Mouse (Mus musculus) layer of hippocampus, adult 9-11 months (tissue): ENCODE measurements around the gene Kmt2d.
A peak's percentile ranks its signal among the peaks of the same experiment; 100 is the strongest.
"Not testable (repeated sequence)": the region's sequence is repeated elsewhere in the genome, so short reads cannot be mapped to it uniquely, and the experiment has no call there.

Source experiments
- DNase-seq: peaks from one replicate; pipeline ENCODE4 v3.0.0; 2022

Gene Kmt2d

DNA sequence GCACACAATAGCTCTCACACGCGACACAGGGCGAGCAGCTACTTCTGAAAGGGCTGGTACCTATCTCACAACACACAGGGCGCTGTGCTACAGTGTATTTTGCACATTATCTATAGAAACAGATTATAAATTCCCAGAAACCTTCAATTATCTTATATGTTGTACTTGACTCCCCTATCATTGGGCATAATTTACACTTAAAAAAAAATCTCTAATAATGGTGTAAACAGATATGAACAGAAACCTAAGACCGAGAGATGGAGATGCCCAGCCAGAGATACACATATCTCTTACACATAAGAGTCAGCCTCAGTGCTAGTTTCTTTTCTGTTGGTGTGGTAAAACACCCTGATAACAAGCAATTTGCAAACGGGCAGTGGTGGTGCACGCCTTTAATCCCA, 43.4 kb downstream of the Kmt2d start:
- no peak for DNase-seq

DNA sequence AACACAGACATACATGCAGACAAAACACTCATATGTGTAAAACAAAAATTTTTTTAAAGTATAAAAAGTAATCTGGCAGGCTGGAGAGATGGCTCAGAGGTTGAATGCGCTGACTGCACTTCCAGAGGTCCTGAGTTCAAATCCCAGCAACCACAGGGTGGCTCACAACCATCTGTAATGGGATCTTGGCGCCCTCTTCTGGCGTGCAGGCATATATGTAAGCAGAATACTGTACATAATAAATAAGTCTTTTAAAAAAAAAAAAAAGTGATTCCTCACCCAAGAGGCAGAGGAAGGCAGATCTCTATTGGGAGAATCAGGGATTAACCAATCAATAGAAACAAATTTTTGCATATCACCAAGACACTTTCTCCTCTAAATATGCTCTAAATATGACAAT, 47.6 kb downstream of the Kmt2d start:
- no peak for DNase-seq

DNA sequence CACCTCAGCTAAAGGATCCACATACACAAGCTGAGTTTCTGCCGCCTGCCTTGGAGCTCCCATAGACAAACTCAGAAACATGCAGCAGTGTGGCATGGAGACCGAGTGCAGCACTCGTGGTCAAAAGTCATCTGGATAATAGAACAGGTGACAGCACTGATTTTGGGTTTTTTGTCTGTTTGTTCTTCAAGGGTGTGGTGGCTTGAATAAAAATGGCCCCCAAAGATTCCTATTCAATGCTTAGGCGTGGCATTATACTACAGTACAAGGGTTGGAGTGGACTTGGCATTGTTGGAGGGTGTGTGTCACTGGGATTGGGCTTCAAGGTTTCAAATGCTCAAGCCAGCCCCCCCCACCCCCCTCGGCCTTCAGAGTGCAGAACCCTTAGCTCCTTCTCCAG, 48.9 kb downstream of the Kmt2d start:
- DNase-seq, result no peak

DNA sequence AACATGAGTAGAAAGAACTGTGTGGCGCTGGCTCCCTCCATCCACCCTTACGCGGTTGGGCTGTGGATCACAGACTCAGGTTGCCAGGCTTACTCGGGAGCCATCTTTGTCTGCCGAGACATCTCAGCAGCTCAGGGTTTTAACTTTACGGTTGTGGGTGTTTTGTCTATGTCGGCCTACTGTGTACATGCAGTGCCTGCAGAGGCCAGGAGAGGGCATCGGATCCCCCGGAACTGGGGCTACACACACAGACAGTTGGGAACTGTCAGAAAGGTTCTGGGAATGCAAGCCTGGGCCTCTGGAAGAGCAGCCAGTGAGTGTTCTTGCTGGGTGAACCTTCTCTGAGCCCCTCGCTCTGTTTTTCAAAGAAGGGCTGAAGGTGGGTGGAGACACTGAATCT, 49.6 kb downstream of the Kmt2d start:
- DNase-seq, result no peak

DNA sequence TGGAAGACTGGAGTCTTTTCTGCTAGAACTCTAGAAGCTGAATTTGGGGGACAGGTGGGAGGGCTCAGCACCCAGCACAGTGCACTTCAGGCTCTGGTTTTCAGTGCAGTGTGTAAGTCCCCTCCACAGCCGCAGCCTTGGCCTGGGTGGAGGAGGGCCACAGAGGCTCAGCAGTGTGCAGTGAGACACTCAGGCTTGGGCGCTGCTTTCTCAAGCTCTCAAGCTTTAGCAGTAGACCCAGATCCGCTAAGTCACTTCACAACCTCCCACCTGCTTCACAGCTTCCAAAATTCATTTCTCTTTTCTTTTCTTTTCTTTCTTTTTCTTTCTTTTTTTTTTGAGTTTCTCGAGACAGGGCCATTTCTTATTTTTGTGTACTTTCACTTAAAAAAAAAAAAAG, 50.1 kb downstream of the Kmt2d start:
- DNase-seq, result no peak

DNA sequence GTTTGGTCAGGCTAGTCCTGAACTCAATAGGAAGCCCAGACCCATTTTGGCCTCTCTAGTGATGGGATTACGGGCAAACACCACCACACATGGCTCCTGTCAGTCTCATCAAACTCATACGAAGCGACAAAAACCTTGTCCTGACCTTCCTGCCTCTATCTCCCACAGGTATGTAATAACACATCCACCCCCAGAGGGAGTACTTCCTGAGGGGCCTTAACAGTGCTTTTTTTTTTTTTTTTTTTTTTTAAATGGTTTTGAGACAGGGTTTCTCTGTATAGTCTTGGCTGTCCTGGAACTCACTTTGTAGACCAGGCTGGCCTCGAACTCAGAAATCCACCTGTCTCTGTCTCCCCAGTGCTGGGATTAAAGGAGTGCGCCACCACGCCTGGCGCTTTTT, 52.8 kb downstream of the Kmt2d start:
- DNase-seq, result no peak

DNA sequence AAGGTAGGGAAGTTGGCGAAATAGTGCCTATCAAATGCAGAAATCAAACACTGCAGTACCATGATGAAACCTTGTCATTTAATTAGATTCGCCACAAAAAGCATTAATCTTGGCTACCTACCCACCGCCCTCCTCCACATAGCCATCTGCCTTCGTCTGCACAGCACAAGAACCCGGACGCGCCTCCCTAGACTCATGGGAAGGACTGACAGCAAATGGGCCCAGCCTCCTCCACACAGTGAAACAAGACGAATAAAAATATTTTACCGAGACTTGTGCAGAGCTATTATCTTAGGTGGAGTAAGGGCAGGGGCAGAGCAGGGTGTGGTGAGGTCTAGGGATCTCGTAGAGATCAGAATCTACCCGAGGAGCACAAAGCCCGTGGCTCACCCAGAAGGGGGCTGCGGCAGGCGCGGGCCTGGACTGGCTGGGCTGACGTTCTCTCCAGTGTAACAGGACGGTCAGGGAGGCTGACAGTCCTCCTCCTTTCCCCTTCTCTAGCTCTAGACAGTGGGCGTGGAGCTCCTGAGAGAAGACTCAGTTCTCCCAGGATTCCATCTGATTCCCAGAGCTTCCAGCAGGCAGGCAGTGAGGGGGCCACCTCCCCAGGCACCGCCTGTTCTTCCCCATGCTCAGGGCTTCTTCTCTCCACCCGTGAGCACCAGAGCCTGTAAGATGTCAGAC, 58.1 kb downstream of the Kmt2d start:
- DNase-seq, result peak; percentile 93

DNA sequence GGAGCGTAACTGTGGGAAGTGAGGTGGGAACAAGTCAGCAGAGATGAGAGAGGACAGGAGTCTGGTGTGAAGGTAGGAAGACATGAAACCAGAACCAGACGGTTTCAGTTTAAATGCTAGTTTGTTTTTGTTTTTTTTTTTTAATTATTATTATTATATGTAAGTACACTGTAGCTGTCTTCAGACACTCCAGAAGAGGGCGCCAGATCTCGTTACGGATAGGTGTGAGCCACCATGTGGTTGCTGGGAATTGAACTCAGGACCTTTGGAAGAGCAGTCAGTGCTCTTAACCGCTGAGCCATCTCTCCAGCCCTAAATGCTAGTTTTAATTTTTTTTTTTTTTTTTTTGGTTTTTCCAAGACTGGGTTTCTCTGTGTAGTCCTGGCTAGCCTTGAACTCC, 60.8 kb downstream of the Kmt2d start:
- not testable (repeated sequence) for DNase-seq

DNA sequence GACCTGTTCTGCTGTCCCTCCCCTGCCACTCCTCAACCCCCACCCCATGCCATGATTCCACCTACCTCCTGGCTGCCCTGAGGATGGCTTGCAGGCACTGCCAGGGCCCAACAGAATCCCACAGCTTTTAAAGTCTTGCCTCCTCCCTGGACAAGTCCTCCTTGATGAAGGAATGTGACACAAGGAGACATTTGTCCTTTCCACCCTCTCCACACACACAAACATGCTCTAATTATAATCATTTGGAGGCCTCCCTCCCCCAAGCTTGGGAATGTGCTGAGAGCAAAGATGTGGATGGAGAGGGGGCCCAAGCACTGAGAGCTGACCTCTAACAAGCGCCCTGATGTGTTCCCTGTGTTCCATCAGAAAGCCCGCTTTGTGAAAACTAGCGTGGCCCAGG, 61.6 kb downstream of the Kmt2d start, which contains the start of gene Ddn:
Gene Ddn, minus strand, starts transcription at position 101 of the 400 bp plus-strand sequence.
- DNase-seq, result no peak

DNA sequence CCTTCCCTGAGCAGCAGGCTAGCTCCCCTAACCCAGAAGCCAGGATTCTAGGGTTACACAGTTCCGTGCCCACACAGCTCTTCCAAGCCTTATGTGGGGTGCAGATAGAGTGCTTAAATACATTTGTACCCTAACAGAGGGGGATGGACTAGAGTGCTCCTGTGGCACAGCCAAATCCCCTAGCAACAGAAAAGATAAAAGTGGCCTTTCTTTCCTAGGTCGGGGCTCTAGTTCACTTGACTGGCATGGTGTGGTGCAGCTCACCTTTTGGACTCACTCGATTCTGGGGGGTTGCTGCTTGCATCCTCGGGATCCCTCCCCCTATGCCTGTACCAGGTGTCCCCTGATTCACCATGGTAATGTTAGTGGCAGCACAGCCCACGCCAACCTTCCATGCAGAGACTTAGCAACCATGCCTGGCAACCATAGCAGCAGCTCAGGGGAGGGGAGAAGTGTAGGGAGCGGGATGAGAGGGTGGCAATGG, 62.3 kb downstream of the Kmt2d start:
- DNase-seq, result peak; percentile 96

DNA sequence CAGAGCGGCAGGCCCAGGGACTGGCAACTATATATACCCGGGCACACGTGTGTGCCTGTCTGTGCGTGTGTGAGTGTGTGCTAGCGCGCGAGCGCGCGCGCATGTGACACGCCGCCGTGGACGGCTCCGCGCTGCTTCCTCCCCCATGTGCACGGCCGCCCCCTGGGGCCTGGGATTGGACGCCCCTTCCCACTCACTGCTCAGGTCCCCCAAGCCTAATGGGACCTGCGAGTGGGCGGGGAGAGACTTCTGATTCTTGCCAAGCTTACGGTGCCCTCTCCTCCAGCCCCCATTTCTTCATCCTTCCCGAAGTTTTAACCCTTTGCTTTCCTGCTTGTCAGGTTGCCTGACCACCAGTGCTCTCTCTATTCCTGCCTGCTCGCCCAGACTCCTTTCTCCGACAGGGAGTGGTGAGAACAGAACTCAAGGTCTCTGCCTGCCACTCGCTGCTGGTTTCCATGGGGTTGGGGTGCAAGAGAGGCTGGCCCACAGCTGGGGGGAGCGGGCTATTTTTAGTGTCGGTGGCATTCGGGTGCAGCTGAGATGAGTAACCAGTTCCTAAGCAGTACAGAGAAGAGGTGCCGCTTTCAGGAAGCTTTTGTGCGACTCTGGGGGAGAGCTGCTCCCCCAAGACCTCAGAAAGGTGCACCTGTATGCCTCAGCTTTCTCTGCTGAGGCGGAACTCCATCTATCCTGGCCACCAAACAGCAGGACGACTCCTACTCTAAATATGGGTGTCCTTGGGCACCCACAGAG, 62.9 kb downstream of the Kmt2d start:
- peak; percentile 87 for DNase-seq

DNA sequence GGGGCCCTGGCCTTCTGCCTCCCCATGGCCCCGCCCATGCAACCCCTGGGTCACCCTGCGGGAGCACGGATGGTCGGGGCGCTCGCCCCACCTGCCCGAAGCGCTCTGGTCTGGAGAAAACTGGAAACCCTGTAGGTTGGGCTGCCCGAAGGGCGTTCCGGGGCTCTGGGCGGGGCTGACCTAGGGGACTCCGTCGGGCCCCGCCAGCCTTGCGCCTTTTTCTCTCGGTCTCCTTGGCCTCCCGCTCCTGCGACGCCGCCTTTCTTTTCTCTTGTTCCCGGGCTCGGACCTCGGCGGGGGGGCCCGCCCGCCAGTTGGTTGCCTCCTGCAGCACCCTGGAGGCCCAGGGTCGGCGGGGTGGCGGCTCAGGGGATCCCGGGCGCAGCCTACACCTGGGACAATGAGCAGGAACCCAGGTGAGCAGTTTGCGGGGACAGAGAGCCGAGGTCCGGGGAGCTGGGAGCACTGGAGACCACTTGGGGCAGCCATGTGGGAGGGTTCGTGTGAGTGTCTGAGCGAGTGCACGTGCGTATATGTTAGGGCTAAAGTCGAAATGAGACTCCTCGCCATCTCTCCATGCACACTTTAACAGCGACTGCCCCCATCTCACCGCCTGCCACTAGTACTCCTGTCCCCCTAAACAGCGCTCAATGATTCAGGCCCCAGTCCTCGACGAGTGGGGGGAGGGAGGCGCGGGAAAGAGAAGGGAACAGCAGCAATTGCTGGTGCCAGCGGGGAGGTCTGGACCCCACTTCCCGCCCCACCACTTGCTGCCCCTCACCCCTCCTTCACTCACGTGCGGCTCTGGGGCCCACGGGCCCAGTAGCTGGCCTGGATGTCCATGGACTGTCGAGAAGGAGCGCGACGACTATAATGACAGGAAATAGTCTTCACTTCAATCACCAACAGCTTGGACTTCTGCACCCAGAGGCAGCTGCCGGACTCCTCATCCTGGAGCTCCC, 63.9 kb downstream of the Kmt2d start:
- no peak for DNase-seq

DNA sequence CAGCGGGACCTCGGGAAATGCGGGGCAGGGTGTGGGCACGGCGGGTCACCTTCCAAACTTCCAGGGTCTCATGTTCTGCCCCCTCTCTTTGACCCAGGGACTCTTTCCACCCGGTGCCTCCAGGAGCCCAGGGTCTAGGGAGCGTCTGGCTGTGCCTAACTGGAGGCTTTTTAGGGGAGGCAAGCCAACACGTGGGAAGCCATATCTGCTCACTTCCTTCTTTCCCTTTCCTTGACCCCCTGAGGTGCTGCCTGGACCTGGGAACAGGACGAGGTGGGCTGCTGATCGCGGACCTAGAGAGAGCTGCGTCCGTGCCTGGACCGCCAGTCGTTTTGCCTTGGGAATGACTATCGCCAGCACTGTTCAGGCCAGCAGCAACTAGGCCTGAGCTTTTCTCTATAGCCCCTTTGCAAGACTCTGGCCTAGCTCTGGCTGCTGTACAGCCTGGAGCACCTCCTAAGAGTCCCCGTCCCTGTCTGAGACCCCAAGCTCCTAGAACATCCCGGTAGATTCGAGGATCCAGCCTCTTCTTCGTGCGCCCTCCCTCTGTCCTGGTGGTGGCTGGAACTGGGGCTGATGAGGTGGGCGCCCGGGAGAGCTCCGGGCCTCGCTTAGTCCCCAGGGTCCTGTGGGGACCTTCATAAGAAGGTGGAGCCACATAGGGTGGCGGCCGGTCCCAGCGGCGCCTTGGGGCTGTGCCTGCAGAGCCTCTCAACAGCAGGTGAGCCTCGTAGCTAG, 64.8 kb downstream of the Kmt2d start:
- DNase-seq, result no peak

DNA sequence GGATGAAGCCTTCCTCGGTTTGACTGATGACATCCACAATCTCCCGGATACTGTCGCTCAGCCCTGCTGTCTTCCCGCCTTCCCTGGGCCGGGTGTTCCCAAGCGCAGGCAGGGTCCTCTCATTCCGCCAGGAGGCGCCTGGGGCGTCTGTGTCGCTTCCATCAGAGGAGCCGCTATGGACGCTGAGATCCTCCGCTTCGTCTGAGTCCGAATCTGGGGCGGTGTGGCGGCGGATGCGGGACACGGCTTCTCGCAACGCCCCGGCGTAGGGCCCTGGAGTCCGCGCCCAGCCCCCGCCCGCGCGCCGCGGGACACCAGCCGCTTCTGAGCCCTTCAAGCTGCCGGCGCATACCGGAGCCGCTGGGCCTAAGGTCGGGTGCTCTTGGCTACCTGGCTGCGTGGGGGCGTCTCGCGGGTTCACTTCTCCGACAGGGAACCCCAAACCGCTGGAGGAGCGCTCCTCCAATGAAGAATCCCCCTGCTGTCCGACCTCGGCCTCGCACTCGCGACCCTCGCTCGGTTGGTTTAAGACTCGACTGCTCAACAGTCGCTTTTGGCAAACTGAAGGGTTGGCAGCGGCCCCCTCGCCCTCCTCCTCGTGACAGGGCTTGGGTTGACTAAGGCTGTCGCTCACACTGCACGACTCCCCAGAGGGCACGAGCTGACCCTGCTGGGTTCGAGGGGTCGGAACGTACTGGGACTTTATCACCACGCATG, 65.5 kb downstream of the Kmt2d start:
- peak; percentile 62 for DNase-seq

DNA sequence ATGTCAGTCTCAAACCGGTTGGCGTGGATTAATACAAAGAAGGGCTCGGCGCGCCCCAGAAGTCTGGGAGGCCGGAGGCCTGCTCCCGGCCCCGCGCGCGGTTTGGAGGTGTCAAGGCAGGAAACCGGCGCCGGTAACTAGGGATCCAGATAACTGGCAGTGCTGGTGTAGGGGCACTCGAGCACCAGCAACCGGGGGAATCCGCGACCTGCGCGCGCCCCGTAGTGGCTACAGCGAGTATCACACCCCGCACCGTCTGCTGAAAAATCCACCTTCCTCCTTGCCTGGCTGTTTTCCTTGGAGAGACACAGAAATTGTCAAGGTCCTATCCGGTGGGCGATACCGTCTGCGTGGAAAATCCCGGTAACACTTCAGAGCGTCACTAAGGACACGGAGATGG, 67.0 kb downstream of the Kmt2d start:
- peak; percentile 75 for DNase-seq

DNA sequence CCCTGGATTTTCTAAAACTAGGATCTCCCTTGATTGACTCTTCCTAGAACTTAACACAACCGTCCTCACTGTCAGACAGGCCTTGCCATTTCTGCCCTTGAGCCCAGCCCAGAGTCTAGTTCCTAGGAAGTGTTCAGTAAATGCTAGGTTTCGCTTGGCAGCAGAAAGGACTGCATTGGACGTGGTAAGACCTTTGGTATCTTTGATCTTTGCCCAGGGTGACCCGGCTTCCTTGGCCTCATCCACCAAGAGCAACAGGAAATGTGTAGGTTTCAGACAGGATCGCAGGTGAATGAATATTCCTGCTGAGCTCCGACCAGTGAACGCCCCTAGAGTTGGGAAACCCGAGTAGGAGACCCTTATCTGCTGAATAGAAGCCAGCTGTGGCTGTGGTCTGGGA, 68.1 kb downstream of the Kmt2d start:
- no peak for DNase-seq

DNA sequence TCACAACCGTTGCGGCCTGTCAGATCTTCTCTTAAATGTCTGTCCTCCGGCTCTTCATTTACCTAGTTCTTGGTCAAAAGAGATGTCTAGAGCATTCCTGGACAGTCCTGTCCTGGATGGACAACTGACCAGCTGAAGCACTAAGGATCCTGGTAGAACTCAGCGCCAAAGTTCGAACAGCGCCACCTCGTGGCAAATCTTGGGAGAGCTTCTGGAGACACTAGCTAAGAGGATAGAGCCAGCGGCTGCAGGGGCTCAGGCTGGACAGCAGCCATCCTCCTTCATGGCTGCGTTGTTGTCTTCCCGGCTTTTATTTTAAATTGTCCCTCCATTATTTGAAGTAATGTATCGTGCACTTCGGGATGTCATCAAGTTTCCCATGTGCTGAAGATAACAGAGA, 71.6 kb downstream of the Kmt2d start:
- DNase-seq, result no peak

DNA sequence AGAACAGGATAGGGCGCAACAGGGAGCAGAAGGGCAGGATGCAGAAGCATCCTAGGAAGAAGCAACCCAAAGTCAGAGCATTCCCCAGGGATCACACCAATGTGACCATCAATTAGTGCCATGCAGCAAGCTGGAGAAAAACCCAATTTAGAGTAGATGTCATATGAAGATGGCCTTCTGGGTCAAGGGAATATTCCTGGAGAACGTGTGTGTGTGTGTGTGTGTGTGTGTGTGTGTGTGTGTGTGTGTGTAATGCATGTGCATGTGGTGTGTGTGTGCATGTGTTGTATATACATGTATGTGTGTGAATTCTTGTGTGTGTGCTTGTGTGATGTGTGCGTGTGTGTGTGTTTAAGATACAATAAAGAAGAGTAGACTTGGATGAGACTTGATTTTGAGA, 72.1 kb downstream of the Kmt2d start:
- DNase-seq, result no peak

DNA sequence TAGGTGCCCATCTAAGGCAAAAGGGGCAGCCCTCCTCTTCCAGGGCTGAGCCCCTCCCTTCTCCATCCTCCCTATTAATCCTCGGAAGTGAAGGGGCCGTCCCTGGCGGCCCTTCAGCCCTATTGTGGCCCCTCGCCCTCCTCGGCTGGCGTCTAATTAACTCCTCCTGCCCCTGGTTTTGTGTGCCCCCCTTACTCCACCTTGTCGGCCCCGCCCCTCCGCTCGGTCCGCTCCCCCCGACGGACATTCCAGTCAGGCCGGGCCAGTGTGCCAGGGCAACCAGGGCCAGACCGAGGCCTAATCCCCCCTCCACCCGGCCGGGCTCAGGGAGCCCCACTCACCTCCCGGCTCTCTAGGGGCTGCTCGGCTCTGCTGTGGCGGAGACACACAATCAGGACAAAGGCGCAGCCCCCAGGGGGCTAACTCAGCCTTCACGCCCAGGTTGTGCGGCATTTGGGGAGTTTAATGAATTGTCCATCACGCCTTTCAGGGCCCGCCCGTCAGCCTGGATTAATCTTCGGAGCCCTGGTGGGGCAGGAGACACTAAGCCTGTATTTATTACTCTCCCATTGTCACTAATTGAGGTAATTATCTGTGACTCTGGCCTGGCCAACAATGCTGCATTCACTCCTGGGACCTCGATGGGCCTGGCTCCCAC, 73.0 kb downstream of the Kmt2d start:
- DNase-seq, result no peak

DNA sequence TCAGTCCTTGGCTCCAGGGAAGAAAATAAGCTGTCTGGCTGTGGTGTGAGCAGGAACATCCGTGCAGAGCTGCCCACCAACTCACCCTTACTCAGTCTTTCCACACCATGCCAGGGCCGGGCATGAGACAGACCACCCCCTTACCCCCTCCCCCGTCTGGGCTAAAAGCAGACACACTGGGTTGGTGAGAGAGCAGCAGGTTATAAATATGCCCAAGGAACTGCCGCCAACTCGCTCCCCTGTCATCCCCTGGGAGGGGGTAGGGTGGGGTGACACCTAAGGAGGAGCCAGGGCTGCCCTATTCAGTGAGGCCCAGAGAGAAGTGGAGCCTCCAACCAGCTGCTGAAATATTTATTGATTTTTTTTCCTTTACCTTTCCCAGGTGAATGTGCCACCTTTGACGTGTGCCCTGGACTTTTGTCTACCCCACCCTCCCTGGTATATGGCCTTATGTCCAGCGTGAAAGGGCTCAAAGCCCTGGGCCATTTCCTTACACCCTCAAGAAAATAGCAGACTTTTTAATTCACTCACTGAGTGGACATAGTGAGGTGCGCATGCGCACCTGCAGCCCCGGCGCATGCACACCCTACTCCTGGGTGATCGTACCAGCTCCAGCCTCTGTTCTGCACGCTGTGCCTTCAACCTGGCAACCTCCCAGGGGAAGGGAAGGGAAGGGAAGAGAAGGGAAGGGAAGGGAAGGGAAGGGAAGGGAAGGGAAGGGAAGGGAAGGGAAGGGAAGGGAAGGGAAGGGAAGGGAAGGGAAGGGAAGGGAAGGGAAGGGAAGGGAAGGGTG, 74.0 kb downstream of the Kmt2d start:
- DNase-seq, result no peak
